Mouse (Mus musculus): ENCODE data around the gene Oser1. TPM values are rescaled to one million over a fixed set of nuclear protein-coding genes. Genes with fewer than 3 reads are reported as not detected.

Oser1 gene
- total and polyA plus RNA-seq, 3 experiments, result 29.0 to 44.9 (median 38.1) TPM

GRCm38 (mm10) chr2:163447375-163447774 lies 22.9 kb upstream of the Oser1 start:
- in situ Hi-C loops (cut with MboI; ENCODE audit: low pct_ligation_motif_present, low pct_unique_long_range_greater_than_20kb, low sequenced_read_pairs) (no loop called here), dilution Hi-C loops (cut with MboI; ENCODE audit: extremely low pct_ligation_motif_present, extremely low pct_unique_long_range_greater_than_20kb, low sequenced_read_pairs) (no loop called here)
- H3K27me3 ChIP-seq (replicated peaks), result peaks cover 95% of the 10 kb centered on the region
- H3K27ac ChIP-seq (ENCODE audit: insufficient read depth, low read depth), result no peak overlapping the region
- H3K36me3 ChIP-seq (replicated peaks in 1 of 2; ENCODE audit: control insufficient read depth in 1 of 2, insufficient read depth in 1 of 2, low read length in 1 of 2), result no peaks in the 10 kb centered on the region
- H3K79me2 ChIP-seq (replicated peaks; ENCODE audit: control insufficient read depth, extremely low read depth, insufficient read depth, poor library complexity, severe bottlenecking), result no peaks in the 10 kb centered on the region
- no peak for DNase-seq (ENCODE audit: extremely low read depth)
- TF ChIP-seq NELFE (IDR thresholded peaks at IDR 0.05; ENCODE audit: low read depth, low read length) (no peak), NRF1 (IDR thresholded peaks at IDR 0.05; ENCODE audit: low read depth, low read length) (no peak), CHD1 (IDR thresholded peaks at IDR 0.05; ENCODE audit: low read depth, low read length) (no peak), USF1 (IDR thresholded peaks at IDR 0.05; ENCODE audit: low read depth, low read length) (no peak), EP300 (IDR thresholded peaks at IDR 0.05; ENCODE audit: low read length) (no peak)
- H3K4me1 ChIP-seq (ENCODE audit: control insufficient read depth in 1 of 2, insufficient read depth in 2 of 2), result no peaks in the 10 kb centered on the region
- no peak overlapping the region for H3K4me3 ChIP-seq (replicated peaks in 1 of 3; ENCODE audit: low read depth in 2 of 3, low read length in 2 of 3, poor library complexity in 1 of 3)
- H3K9me3 ChIP-seq (replicated peaks; ENCODE audit: low read length), result no peaks in the 10 kb centered on the region
- no peak overlapping the region for H3K4me2 ChIP-seq (ENCODE audit: insufficient read depth, low read depth, poor library complexity, severe bottlenecking)
- H3K9ac ChIP-seq (ENCODE audit: insufficient read depth, low read depth), result no peak overlapping the region

- in situ Hi-C loops (cut with MboI; ENCODE audit: low pct_ligation_motif_present, low pct_unique_long_range_greater_than_20kb, low sequenced_read_pairs) (no loop called here), dilution Hi-C loops (cut with MboI; ENCODE audit: extremely low pct_ligation_motif_present, extremely low pct_unique_long_range_greater_than_20kb, low sequenced_read_pairs) (no loop called here)
- no peak overlapping the region for H3K9ac ChIP-seq (ENCODE audit: insufficient read depth, low read depth)
Measured at GRCm38 (mm10) chr2:163444017-163444416, 19.5 kb upstream of the Oser1 start.

GRCm38 (mm10) chr2:163443543-163443942 lies 19.0 kb upstream of the Oser1 start:
- H3K36me3 ChIP-seq (replicated peaks in 1 of 2; ENCODE audit: control insufficient read depth in 1 of 2, insufficient read depth in 1 of 2, low read length in 1 of 2), result no peaks in the 10 kb centered on the region
- H3K4me3 ChIP-seq (replicated peaks in 1 of 3; ENCODE audit: low read depth in 2 of 3, low read length in 2 of 3, poor library complexity in 1 of 3), result no peak overlapping the region
- TF ChIP-seq POLR2AphosphoS2 (IDR thresholded peaks at IDR 0.05; ENCODE audit: low read depth, low read length) (no peak), MAFK (IDR thresholded peaks at IDR 0.05; ENCODE audit: insufficient replicate concordance, low read length) (no peak), MEF2A (IDR thresholded peaks at IDR 0.05; ENCODE audit: borderline replicate concordance, low read depth, low read length) (no peak), MXI1 (IDR thresholded peaks at IDR 0.05; ENCODE audit: low read depth, low read length) (no peak), HCFC1 (IDR thresholded peaks at IDR 0.05; ENCODE audit: low read depth, low read length) (no peak), E2F4 (IDR thresholded peaks at IDR 0.05; ENCODE audit: insufficient replicate concordance, low read depth, low read length) (no peak), USF2 (conservative IDR thresholded peaks at IDR 0.05; ENCODE audit: low read depth, low read length) (no peak), SIN3A (IDR thresholded peaks at IDR 0.05; ENCODE audit: low read length) (no peak), ELF1 (IDR thresholded peaks at IDR 0.05; ENCODE audit: low read depth, low read length) (no peak), JUND (conservative IDR thresholded peaks at IDR 0.05; ENCODE audit: low read depth, low read length) (no peak), BHLHE40 (IDR thresholded peaks at IDR 0.05; ENCODE audit: low read depth, low read length) (no peak), POLR2A (IDR thresholded peaks at IDR 0.05; ENCODE audit: low read depth, low read length) (no peak)
- no peaks in the 10 kb centered on the region for H3K9me3 ChIP-seq (replicated peaks; ENCODE audit: low read length)
- no peaks in the 10 kb centered on the region for H3K4me1 ChIP-seq (ENCODE audit: control insufficient read depth in 1 of 2, insufficient read depth in 2 of 2)
- H3K9ac ChIP-seq (ENCODE audit: insufficient read depth, low read depth), result no peak overlapping the region
- H3K4me2 ChIP-seq (ENCODE audit: insufficient read depth, low read depth, poor library complexity, severe bottlenecking), result no peak overlapping the region
- no peaks in the 10 kb centered on the region for H3K79me2 ChIP-seq (replicated peaks; ENCODE audit: control insufficient read depth, extremely low read depth, insufficient read depth, poor library complexity, severe bottlenecking)
- H3K27me3 ChIP-seq (replicated peaks), result peaks cover 94% of the 10 kb centered on the region
- in situ Hi-C loops (cut with MboI; ENCODE audit: low pct_ligation_motif_present, low pct_unique_long_range_greater_than_20kb, low sequenced_read_pairs), result no loop called here
- DNase-seq (ENCODE audit: extremely low read depth), result no peak
- dilution Hi-C loops (cut with MboI; ENCODE audit: extremely low pct_ligation_motif_present, extremely low pct_unique_long_range_greater_than_20kb, low sequenced_read_pairs), result no loop called here
- H3K27ac ChIP-seq (ENCODE audit: insufficient read depth, low read depth), result no peak overlapping the region

More at GRCm38 (mm10) chr2:163444017-163444416, 19.5 kb upstream of the Oser1 start:
- H3K27me3 ChIP-seq (replicated peaks), result peaks cover 94% of the 10 kb centered on the region
- no peaks in the 10 kb centered on the region for H3K36me3 ChIP-seq (replicated peaks in 1 of 2; ENCODE audit: control insufficient read depth in 1 of 2, insufficient read depth in 1 of 2, low read length in 1 of 2)
- no peak for DNase-seq (ENCODE audit: extremely low read depth)
- no peak overlapping the region for H3K4me2 ChIP-seq (ENCODE audit: insufficient read depth, low read depth, poor library complexity, severe bottlenecking)
- H3K9me3 ChIP-seq (replicated peaks; ENCODE audit: low read length), result no peaks in the 10 kb centered on the region
- no peaks in the 10 kb centered on the region for H3K4me1 ChIP-seq (ENCODE audit: control insufficient read depth in 1 of 2, insufficient read depth in 2 of 2)
- H3K4me3 ChIP-seq (replicated peaks in 1 of 3; ENCODE audit: low read depth in 2 of 3, low read length in 2 of 3, poor library complexity in 1 of 3), result no peak overlapping the region
- H3K79me2 ChIP-seq (replicated peaks; ENCODE audit: control insufficient read depth, extremely low read depth, insufficient read depth, poor library complexity, severe bottlenecking), result no peaks in the 10 kb centered on the region
- no peak overlapping the region for H3K27ac ChIP-seq (ENCODE audit: insufficient read depth, low read depth)
- no peak for TF ChIP-seq HCFC1 (IDR thresholded peaks at IDR 0.05; ENCODE audit: low read depth, low read length)

Measured in CH12.LX (cell line).